Mouse (Mus musculus): Measurements from ENCODE around the gene Wipi1. TPM values are rescaled to one million over a fixed set of nuclear protein-coding genes. Genes with fewer than 3 reads are reported as not detected.

The Wipi1 gene
- total and polyA plus RNA-seq, 2 experiments from 2014 or later: 40.8 to 65.4 TPM

- TF ChIP-seq CTCF (IDR thresholded peaks at IDR 0.05; ENCODE audit: low read depth): no peak
- TF ChIP-seq EP300 (IDR thresholded peaks at IDR 0.05; ENCODE audit: low read depth): no peak
- H3K4me2 ChIP-seq (ENCODE audit: low read depth, low read length): peak overlapping the region; percentile 66; the same call in 1 of the 2 replicates
- H3K27ac ChIP-seq (ENCODE audit: low read depth): peak overlapping the region; percentile 99
- no peaks in the 10 kb centered on the region for H3K9me3 ChIP-seq (replicated peaks; ENCODE audit: control insufficient read depth, low read length)
- DNase-seq (ENCODE audit: low spot score): no peak
- WGBS: 26% methylated on average over 7 of the region's 7 CpGs
- H3K27me3 ChIP-seq (ENCODE audit: control insufficient read depth, insufficient read depth, low read length): no peaks in the 10 kb centered on the region
- no peak overlapping the region for H3K9ac ChIP-seq (replicated peaks; ENCODE audit: low read depth, low read length)
- no peak overlapping the region for H3K4me3 ChIP-seq (ENCODE audit: low read depth, low read length)
- ATAC-seq (ENCODE audit: insufficient read depth, low read depth): no peak
- peaks cover under 1% of the 10 kb centered on the region; the same call in 1 of the 2 replicates for H3K36me3 ChIP-seq (replicated peaks; ENCODE audit: control insufficient read depth, insufficient read depth, low read length)
- peaks cover 15% of the 10 kb centered on the region for H3K4me1 ChIP-seq (ENCODE audit: control insufficient read depth, insufficient read depth)
Measured at GRCm38 (mm10) chr11:109648510-109648909, 36.7 kb upstream of the Wipi1 start.

GRCm38 (mm10) chr11:109641498-109642222 lies 29.9 kb upstream of the Wipi1 start:
- WGBS: 26% methylated on average over 5 of the region's 5 CpGs
- Histone ChIP-seq H3K4me3 (ENCODE audit: low read depth, low read length) (no peak overlapping the region), H3K9me3 (replicated peaks; ENCODE audit: control insufficient read depth, low read length) (no peaks in the 10 kb centered on the region), H3K4me2 (ENCODE audit: low read depth, low read length) (no peak overlapping the region), H3K27ac (ENCODE audit: low read depth) (peak overlapping the region; percentile 92), H3K4me1 (ENCODE audit: control insufficient read depth, insufficient read depth) (peaks cover 15% of the 10 kb centered on the region), H3K36me3 (replicated peaks; ENCODE audit: control insufficient read depth, insufficient read depth, low read length) (no peaks in the 10 kb centered on the region), H3K27me3 (ENCODE audit: control insufficient read depth, insufficient read depth, low read length) (no peaks in the 10 kb centered on the region), H3K9ac (replicated peaks; ENCODE audit: low read depth, low read length) (no peak overlapping the region)
- ATAC-seq (ENCODE audit: insufficient read depth, low read depth): peak; percentile 90
- DNase-seq (ENCODE audit: low spot score): peak; percentile 80
- TF ChIP-seq EP300 (IDR thresholded peaks at IDR 0.05; ENCODE audit: low read depth): no peak
- TF ChIP-seq CTCF (IDR thresholded peaks at IDR 0.05; ENCODE audit: low read depth): no peak

- no peak overlapping the region for H3K4me3 ChIP-seq (ENCODE audit: low read depth, low read length)
- no peaks in the 10 kb centered on the region for H3K9me3 ChIP-seq (replicated peaks; ENCODE audit: control insufficient read depth, low read length)
- H3K4me1 ChIP-seq (ENCODE audit: control insufficient read depth, insufficient read depth): no peaks in the 10 kb centered on the region; the same call in 1 of the 2 replicates
- no peak for TF ChIP-seq EP300 (IDR thresholded peaks at IDR 0.05; ENCODE audit: low read depth)
- WGBS: 58% methylated on average over 6 of the region's 6 CpGs
- H3K9ac ChIP-seq (replicated peaks; ENCODE audit: low read depth, low read length): no peak overlapping the region
- no peak overlapping the region for H3K27ac ChIP-seq (ENCODE audit: low read depth)
- no peaks in the 10 kb centered on the region for H3K36me3 ChIP-seq (replicated peaks; ENCODE audit: control insufficient read depth, insufficient read depth, low read length)
- ATAC-seq (ENCODE audit: insufficient read depth, low read depth) (no peak), DNase-seq (ENCODE audit: low spot score) (no peak)
- H3K27me3 ChIP-seq (ENCODE audit: control insufficient read depth, insufficient read depth, low read length): no peaks in the 10 kb centered on the region
- no peak overlapping the region for H3K4me2 ChIP-seq (ENCODE audit: low read depth, low read length)
Measured at GRCm38 (mm10) chr11:109635871-109636395, 24.2 kb upstream of the Wipi1 start.

- 71% methylated on average over 9 of the region's 9 CpGs for WGBS
- no peak overlapping the region for H3K9ac ChIP-seq (replicated peaks; ENCODE audit: low read depth, low read length)
- ATAC-seq (ENCODE audit: insufficient read depth, low read depth) (no peak), DNase-seq (ENCODE audit: low spot score) (no peak)
- H3K36me3 ChIP-seq (replicated peaks; ENCODE audit: control insufficient read depth, insufficient read depth, low read length): no peaks in the 10 kb centered on the region
- no peak overlapping the region for H3K4me2 ChIP-seq (ENCODE audit: low read depth, low read length)
- H3K27me3 ChIP-seq (ENCODE audit: control insufficient read depth, insufficient read depth, low read length): no peaks in the 10 kb centered on the region
- H3K4me1 ChIP-seq (ENCODE audit: control insufficient read depth, insufficient read depth): no peaks in the 10 kb centered on the region
- H3K27ac ChIP-seq (ENCODE audit: low read depth): no peak overlapping the region
- TF ChIP-seq CTCF (IDR thresholded peaks at IDR 0.05; ENCODE audit: low read depth) (no peak), EP300 (IDR thresholded peaks at IDR 0.05; ENCODE audit: low read depth) (no peak)
- no peak overlapping the region for H3K4me3 ChIP-seq (ENCODE audit: low read depth, low read length)
- no peaks in the 10 kb centered on the region for H3K9me3 ChIP-seq (replicated peaks; ENCODE audit: control insufficient read depth, low read length)
Measured at GRCm38 (mm10) chr11:109634928-109635327, 23.2 kb upstream of the Wipi1 start.

GRCm38 (mm10) chr11:109629021-109629521 lies 17.3 kb upstream of the Wipi1 start:
- Histone ChIP-seq H3K27me3 (ENCODE audit: control insufficient read depth, insufficient read depth, low read length) (no peaks in the 10 kb centered on the region), H3K27ac (ENCODE audit: low read depth) (peak overlapping the region; percentile 87), H3K9ac (replicated peaks; ENCODE audit: low read depth, low read length) (no peak overlapping the region; the same call in 1 of the 2 replicates), H3K36me3 (replicated peaks; ENCODE audit: control insufficient read depth, insufficient read depth, low read length) (no peaks in the 10 kb centered on the region), H3K4me3 (ENCODE audit: low read depth, low read length) (no peak overlapping the region), H3K4me2 (ENCODE audit: low read depth, low read length) (peak overlapping the region; percentile 32; the same call in 1 of the 2 replicates), H3K9me3 (replicated peaks; ENCODE audit: control insufficient read depth, low read length) (no peaks in the 10 kb centered on the region), H3K4me1 (ENCODE audit: control insufficient read depth, insufficient read depth) (peaks cover 6% of the 10 kb centered on the region; the same call in 1 of the 2 replicates)
- DNase-seq (ENCODE audit: low spot score) (peak; percentile 68), ATAC-seq (ENCODE audit: insufficient read depth, low read depth) (peak; percentile 92)
- TF ChIP-seq EP300 (IDR thresholded peaks at IDR 0.05; ENCODE audit: low read depth) (peak; percentile 92), CTCF (IDR thresholded peaks at IDR 0.05; ENCODE audit: low read depth) (no peak)
- 9% methylated on average over 10 of the region's 10 CpGs for WGBS
